Mouse (Mus musculus): ENCODE measurements at regions not wholly inside any gene's neighbourhood (a gene's known extent, or its start where the extent isn't known, plus 50 kb on each side); places are given as distances from the start of the nearest gene placed in this dataset.
A peak's percentile ranks its signal among the peaks of the same experiment; 100 is the strongest.

DNA sequence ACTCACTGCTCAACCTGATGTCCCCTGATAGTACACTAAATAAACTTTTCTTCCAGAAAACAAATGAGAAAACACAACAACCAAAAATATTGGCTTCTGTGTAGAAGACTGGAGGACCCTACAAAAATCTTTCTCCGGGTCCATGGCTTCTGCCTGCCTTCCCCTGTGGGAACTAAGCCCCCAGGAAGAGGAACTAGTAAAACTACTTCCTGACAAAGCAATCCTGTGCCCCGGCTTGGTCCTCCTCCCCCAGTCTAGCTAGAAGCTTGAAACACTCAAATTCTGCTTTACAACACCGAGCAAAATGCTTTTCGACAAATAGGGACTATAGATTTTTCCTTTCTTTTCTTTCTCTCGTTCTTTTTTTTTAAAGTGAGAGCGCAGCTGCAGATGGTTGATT lies 51.3 kb upstream of the Mki67 start:
- no peak for DNase-seq

DNA sequence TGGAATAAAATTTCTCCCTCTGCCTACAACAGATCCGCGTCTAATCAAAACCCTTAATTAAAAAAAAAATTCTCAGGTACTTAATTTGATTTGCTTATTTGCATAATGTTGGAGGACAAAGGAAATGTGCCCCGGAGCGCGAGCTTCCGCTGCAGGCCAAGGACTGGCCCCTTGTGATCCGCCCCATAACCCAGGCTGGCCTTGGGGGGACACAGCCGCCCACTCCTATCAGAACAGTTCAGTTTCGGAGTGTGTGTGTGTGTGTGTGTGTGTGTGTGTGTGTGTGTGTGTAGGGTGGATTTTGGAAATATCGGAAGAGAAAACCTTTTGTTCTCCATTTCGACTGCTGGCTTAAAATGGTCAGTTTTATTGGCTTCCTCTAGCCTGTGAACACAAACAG lies 51.9 kb upstream of the Mki67 start:
- no peak for DNase-seq

DNA sequence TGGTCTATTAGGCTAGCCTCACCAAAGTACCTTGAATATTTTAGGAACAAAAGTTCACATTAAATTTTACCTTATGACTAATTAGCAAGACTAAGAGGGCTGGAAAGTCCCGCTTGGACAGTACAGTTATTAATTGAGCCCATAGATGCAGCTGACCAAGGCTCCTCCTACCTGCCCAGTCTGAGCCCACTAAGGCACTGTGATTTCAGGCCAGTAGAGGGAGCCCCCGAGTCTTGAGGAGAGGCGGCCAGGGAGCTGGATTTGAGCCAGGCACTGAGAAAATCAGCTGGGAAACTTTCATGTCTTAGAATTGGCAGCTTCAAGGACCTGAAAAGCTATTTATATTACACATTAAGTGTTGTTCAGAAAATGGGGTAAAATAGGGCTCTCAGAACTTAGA lies 52.4 kb upstream of the Mki67 start:
- DNase-seq = peak; percentile 80

DNA sequence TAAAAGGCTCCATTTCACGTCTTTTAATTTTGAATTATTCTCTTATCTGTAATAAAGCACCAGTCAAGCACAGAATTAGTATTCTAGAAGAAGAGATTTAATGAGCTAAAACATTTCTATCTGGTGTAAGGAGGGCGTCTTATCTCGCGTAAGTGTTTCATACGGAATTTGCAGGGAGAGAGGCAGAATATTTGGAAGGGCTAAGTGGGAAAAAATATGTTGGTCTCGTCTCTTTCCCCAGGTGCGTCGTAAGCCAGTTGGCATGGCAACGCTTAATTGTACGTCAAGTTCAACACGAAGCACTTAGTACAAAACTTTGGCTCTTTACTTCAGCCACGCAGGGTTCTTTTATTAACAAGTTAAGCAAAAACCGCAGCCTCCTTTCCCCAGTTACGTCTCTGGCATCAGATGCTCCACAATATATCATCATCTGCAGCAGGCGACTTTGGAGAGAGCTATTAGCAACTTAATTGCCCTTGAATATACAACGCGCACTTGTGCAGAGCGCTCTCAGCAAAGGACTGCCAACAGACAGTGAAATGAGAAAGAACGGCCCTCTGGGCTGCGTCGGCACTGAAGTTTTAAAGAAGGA lies 53.0 kb upstream of the Mki67 start:
- no peak for DNase-seq

DNA sequence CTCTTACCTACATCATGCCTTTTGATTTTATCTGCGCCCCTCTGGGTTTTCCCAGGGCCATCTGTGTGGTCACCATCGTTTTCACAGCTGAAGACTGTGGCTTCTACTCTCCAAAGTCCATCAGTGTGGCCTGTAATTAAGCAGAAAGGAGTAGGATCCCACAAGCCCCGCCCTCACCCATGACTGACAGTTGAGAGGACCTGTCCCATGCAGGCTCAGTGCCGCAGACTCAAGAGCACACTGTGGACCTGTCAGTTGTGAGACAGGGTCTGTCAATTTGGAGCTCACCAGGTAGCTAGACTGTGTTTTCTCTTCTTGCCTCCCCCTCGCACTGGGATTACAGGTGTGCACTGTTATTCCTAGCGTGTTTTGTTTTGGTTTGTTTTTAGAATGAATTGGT lies 53.9 kb upstream of the Mki67 start:
- DNase-seq = no peak

DNA sequence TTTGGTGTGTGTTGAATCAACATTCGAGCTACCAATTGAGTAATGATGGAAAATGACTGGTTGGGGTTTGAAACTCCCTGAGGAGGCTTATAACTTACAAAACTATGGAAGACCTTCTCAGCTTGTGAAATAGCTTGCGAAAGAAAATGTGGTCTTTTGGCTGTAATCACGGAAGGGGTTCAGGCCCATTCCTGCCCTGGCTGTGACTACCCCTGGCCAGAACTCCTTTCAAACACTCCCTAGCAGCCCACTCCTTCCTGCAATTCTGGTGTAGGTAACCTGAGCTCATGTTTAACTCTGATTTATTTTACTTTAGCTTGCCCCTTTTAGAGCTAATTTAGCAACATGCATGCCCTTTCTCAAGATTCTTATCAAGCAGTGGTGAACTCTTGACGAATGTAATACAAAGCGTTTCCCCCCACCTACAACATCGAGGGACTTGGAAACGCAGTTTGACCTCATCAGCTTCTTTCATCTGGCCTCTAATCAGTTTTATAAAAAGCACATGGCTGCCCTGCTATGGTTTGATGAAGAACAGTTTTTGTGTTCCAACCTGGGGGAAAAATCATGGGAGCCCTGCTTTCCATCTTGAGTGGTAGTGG lies 59.8 kb upstream of the Mki67 start:
- DNase-seq = no peak

DNA sequence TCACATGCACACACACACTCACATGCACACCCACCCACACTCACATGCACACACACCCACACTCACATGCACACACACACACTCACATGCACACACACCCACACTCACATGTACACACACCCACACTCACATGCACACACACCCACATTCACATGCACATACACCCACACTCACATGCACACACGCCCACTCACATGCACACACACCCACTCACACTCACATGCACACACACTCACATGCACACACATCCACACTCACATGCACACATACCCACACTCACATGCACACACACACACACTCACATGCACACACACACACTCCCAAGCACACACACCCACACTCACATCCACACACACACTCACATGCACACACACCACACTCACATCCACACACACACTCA lies 74.0 kb upstream of the Mki67 start:
- DNase-seq = no peak

DNA sequence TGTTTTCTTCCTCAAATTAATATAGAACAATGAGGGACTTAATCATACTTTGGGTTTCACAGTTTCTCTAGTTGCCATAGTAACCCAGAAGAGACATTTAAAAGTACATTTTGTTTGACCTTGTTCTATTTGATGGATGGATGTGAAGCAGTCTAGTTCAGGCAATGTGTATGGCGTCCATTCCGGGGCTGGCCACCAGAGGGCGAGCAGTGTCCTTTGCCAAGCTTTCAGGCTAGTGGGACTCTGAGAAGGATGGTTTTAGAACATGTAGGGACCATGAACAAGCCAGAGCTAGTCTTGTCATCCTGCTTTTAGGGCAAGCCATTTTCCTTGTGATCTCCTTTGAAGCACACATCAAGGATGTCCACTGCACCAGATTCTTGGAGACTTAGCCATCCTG lies 74.8 kb upstream of the Mki67 start:
- DNase-seq = peak; percentile 57

DNA sequence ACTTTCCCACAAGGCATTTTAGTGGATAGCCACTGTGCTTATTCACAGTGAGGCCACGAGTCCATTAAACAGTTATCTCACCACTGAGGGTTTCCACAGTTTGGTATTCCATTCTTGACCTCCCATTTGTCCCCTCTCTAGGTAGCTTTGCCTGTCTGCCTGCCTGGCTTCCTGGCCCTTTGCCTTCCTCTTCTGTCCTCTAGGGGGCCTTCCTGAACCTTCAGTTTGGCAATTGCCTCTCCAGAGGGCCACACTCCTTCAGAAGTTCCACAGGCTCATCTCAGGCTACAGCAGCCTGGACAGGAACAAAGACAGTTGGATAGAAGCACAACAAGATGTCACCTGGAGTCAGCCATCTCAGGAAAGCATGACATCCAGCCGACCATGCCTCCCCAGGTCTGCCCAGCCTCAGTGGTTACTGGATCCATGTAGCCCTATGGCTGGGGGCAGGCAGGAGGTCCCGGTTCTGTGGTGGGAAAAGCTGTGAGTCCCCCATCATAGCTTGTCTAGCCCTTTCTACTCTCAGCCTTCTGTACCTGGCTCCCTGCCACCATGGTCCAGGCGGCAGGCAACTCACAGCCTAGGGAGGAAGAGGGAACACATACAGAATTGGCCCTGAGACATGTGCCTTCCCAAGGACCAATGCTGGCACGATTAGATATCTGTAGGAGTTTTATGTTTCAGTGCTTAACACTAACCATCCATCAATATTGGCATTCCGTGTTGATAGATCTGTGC lies 76.0 kb upstream of the Mki67 start:
- no peak for DNase-seq

DNA sequence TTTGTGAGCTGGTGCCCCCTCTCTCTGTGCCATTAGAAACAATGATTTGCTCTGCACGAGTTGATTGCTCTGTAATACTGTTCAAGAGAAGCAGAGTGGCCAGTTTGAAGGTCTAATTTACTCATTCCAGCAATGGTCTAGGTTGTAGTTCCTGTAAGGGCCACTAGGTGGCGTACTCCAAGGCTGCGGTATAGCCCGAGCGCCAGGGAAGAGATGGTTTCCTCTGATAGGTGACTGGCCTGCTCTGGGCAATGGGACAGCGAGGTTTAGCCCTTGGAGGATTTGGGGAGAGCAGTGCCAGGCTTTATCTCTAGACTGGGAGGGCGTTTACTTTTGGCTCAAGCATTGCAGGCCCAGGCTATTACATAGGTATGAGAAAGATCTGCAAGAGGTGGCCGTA lies 76.8 kb upstream of the Mki67 start:
- DNase-seq = peak; percentile 7

DNA sequence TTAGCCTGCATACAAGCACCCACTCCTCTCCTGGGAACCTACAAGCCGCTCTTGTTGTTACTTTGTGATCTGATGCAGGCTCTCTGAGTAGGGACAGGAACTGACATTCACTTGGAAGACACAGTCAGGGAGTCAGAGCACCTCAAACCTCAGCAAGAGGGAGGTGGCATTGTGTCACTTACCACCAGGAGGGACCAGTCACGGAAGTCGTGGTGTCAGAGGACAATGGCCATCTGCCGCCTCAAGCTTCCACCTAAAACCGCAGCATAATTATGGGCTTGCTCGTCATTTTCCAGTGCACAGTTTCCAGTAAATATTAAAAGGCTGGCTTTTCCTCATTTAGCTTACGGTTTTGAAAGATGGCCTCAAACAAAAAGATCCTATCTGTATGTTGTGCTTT lies 78.1 kb upstream of the Mki67 start:
- no peak for DNase-seq

DNA sequence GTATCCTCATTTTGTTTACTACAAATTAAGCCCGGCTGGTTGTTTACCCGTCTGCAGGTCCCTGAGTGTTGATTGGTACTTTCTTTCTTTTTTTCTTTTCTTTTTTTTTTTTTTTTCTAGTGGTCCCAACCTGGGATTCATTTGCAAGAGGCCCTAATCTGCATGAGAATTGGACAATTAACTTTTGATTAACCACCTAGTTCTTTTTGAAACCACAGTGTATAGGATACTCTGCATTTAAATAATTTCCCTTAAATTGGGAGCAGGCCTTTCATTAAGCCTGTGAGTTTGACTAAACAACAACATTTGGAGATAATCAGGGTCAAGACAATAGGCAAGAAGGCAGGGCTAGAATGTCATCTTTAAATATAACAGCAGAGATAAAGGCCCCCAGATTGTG lies 78.5 kb upstream of the Mki67 start:
- no peak for DNase-seq

DNA sequence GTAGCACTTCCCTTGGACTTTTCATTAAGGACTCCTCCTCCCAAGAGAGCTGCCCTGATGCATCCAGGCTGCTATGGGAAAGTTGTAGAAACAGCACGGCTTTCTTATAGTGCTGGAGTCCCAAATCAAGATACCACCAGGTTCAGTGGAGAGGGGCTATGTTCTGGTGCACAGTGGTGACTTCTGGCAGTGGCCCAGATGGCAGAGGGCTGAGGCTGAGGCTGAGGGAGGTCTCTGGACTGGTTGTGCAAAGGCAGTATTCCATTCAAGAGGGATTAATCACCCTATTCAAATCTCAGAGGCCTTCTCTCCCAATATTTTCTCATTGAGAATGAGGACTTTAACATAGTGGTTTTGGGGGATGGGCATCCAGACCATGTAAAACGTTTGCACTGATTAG lies 82.3 kb upstream of the Mki67 start:
- no peak for DNase-seq

DNA sequence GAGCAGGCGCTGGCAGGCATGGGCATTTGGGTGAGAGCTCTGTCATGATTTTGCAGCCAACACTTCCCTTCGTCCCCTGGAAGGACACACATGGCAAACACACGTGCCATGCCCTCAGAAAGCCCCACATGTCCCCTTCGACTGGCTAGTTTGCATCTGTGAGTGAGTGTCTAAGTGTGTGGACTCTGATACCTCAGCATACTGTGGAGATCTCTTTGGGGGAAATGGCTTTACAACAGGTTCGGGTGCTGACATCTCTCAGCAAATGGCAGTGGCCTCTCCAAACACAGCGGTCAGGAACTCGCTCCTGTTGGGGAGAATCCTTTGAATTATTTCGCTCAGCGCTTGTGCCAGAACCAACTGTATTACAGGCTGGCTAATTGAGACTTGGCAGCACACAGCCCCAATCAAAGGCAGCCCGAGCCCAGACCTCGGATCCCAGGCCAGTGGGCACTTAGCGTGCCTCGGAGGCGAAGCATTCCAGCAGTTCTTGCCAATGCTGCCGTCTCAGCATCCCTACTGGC lies 86.5 kb upstream of the Mki67 start:
- peak; percentile 40 for DNase-seq

DNA sequence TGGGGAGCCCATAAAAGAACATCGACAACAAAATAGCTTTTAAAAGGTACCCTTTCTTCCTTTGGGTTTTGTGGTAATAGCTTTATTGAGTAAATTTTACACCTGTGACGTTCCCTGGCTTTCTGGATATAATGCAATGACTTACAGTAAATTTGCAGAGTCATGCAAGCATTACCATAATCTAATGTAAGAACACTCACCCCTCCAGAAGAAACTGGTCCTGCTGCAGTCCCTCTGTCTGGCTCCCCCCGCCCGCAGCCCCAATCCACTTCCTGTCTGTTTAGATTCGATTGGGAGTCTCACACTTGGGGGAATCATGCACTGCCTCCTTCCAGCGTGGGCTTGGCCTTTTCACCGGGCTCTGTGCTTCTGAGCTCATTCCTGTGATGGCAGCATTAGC lies 88.6 kb upstream of the Mki67 start:
- no peak for DNase-seq

DNA sequence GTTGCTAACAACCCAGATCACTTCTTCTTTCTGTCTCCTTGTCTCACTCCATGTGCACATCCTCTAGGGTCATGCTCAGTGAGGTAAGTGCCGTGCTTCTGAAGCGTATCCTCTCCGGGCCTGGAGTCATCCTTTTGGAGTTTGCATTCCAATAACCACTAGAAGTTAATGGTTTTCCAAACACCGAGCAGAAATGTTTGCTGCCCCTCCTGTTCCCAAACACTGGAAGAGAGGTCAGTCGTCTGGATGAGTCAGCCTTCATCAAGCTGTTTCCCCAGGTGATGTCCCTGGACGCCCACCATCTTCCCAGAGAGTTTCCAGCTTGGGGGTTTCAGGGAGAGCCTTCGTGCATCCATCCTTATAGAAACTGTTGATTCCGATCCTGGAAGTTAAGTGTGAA lies 90.0 kb upstream of the Mki67 start:
- no peak for DNase-seq

DNA sequence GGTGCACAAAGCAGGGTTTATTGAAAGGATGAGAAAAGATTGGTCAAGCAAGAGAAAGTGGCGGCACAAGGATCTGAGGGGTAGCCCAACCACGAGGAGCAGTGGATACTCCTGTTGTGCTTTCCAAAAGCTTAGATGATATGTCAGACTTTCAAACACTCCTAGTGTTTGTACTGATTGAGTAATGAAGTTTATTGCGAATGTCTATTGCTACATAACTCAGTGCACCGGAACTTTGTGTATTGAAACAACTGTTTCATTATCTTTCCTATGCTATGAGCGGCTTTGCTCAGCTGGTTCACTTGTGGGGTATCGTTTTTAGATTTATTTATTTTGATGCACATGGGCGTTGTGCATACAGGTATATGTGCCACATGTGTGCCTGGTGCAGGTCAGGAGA lies 90.5 kb upstream of the Mki67 start:
- no peak for DNase-seq

DNA sequence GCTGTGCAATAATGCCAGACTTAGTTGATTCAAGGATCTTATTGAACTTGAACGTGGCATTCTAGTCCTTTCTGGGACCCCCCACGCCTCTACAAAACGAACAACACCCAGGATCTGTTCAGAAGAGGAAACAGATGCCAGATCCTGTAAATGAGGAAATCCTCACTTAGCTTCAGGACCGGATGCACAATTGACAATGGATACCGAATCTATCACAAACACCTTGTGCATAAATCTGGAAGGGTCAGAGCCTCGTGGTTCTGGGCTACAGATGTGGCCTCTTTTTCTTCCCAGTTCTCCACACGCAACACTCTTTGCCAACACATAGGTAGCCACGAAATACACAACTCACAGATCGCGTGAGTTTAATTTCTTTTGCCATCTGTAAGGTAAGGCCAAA lies 93.0 kb upstream of the Mki67 start:
- DNase-seq = no peak

DNA sequence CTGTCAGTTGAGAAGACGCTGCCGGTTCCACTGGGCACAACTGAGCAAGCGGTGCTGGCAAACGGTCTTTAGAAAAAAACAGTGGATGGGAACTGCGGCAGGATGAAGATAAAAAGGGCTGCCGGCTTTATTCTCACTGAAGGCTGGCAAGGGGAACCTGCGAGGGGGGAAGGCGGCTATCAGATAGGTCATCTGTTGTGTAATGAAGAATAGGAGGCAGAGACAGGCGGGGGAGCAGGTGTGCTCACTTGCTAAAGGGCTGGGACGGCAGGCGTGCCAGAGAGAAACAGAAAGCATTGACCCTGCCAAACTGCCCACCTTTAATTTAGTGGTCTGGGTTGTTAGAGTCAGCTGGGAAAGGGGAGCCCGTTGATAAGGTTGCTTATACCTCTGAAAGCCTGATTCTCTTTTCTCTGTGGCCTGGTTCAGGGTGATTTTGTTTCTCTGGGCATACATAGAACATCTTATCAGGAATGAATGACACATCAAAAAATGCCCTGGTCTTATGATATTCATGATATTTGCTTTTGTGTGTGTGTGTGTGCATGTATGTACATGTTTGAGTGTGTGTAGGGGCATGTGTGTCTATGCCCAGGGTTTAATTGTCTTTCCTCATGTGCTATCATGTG lies 93.7 kb upstream of the Mki67 start:
- DNase-seq = no peak

DNA sequence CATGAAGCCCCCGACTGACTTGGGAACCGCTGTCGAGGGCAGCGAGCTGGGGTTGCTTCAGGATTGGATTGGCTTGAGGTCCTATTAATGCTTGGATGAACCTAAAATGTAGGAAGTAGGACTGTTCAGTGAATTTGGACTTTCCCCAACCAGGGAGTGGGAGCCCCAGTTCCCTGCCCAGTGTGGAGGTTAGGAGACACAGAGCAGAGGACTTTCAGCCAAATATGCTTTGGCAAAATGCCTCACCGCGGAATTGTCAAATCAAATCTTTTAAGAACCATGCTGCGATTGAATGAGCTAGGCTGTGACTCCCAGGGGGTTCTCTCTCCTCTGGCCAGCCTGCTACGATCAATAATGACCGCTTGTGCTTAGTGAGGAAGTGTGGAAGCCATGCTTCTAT lies 94.8 kb upstream of the Mki67 start:
- DNase-seq = no peak

DNA sequence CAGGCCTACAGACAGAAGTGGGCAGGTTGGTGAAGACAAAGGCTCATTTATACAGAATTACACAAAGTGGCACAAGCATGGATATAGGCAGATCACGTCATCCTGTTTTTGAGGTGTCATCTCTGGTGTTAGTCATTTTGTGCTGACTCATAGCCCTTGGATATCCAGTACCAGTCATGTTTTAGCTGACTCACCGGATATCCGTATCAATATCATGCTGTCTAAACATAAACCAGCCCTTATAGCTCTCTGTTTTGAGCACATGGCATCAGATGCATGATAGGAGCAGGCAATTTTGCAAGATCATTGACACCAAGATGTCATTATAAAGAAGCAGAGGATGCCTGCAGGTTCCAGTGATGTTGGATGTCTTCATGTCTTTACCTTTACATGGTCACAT lies 97.5 kb upstream of the Mki67 start:
- no peak for DNase-seq

DNA sequence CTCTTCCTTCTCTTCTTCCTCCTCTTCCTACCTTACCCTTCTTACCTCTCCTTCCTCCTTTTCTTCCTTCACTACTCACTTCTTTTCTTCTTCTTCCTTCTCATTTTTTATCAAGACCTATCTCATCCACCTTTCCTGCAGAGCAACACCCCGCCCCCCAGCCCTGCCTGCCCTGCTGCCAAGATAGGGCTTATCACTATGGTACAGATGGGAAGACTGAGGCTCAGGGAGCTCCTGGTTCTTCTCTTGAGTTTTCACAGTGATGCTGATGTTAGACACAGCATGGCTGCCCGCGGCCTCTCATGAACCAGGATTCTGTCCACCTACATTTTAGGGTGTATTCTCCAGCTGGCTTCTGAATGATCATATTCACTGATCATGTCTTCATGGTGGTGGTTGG lies 100.0 kb upstream of the Mki67 start:
- no peak for DNase-seq

DNA sequence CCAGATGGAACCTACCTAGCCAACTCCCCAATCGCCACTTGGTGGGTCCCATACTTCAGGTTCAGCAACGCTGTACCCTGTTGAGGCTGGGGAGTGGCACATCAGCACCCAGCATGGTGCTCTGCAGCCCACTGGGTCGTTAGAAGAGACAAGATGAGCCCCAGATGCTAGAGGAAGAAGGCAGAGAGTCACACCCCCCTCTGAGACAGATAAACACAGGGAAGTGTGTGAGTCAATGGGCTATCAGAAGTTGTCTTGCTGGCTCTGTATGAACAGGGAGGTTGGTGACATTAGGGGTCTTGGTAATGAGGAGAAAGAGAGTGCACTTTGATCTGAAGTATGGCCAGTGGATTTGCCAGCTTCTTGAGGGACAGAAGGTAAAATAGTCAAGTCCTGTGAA lies 101.7 kb upstream of the Mki67 start:
- no peak for DNase-seq

DNA sequence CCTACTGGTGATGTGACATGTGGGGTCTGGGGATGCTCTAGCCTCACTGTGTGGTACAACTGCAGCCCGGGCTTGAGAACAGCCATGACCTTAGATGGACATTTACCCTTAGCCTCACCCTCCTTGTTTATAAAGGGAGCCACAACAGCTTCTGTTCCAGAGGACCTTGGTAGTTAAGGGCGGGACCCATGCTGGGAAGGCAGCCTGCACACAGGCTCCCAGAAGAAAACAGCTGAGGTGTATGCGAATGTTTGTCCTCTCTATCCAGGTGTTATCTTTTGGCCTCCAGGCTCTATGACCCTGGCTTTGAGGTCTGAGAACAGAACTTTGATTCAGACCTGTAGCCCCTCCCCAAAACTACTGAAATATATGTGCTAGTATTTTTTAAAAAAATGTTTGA lies 102.1 kb upstream of the Mki67 start:
- no peak for DNase-seq

Data from right cerebral cortex, adult 18-20 months (tissue).